Mouse (Mus musculus): Measurements from ENCODE around the gene Smim14. TPM values are rescaled to one million over a fixed set of nuclear protein-coding genes. Genes with fewer than 3 reads are reported as not detected.

Gene Smim14
- polyA plus RNA-seq, 1 experiment = 72.3 TPM

DNA sequence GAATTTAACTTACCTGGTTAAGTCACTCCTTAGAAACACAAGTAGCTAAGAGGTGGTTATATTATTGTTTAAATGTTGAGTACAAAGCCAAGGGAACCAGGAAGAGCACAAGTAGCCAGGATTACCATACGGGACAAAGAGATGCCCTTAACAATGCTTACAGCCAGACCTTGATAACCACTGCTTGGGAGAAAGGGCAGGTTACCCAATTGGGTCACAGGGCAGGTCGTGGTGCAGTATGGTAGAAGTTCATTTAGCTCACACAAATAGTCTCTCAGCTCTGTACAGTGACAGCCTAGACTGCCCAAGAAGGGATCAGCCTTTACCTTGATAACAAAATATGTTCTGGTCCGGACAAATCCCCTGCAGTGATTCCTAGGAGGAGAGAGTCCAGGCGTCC, 88.0 kb downstream of the Smim14 start:
- WGBS = 80% methylated on average over 4 of the region's 4 CpGs
- H3K27me3 ChIP-seq (ENCODE audit: control insufficient read depth, insufficient read depth, low read length) = no peaks in the 10 kb centered on the region
- peaks cover 34% of the 10 kb centered on the region for H3K36me3 ChIP-seq (ENCODE audit: control insufficient read depth, insufficient read depth, low read length)
- H3K4me3 ChIP-seq (ENCODE audit: low read depth, low read length) = no peak overlapping the region
- H3K4me1 ChIP-seq (ENCODE audit: control insufficient read depth, insufficient read depth, insufficient read length, low read length) = no peaks in the 10 kb centered on the region
- TF ChIP-seq CTCF (IDR thresholded peaks at IDR 0.05; ENCODE audit: extremely low read depth, insufficient read length, insufficient replicate concordance, low read depth, low read length) = no peak
- TF ChIP-seq POLR2A (IDR thresholded peaks at IDR 0.05; ENCODE audit: low read depth, low read length) = no peak
- H3K27ac ChIP-seq (ENCODE audit: insufficient read depth, low read depth, low read length) = no peak overlapping the region

DNA sequence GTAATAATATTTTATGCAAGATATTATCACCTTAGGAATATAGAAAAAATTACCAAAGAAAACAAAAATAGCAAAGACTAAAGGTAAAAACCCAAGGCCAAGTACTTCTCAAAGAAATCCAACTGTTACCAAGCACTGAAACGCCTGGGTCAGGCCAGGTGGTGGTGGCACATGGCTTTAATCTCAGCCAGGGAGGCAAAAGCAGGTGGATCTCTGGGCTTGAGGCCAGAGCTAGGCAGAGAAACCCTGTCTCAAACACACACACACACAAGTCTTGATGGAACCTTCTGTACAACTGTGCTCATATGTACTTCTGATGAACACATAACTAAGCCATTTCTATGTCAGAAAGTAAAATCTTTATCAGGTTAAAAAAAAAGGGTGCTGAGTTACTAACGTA, 89.2 kb downstream of the Smim14 start:
- no peaks in the 10 kb centered on the region for H3K27me3 ChIP-seq (ENCODE audit: control insufficient read depth, insufficient read depth, low read length)
- H3K4me3 ChIP-seq (ENCODE audit: low read depth, low read length) = no peak overlapping the region
- H3K27ac ChIP-seq (ENCODE audit: insufficient read depth, low read depth, low read length) = no peak overlapping the region
- WGBS = 67% methylated on average over 2 of the region's 2 CpGs
- peaks cover 32% of the 10 kb centered on the region for H3K36me3 ChIP-seq (ENCODE audit: control insufficient read depth, insufficient read depth, low read length)
- no peaks in the 10 kb centered on the region for H3K4me1 ChIP-seq (ENCODE audit: control insufficient read depth, insufficient read depth, insufficient read length, low read length)
- TF ChIP-seq CTCF (IDR thresholded peaks at IDR 0.05; ENCODE audit: extremely low read depth, insufficient read length, insufficient replicate concordance, low read depth, low read length) = no peak
- no peak for TF ChIP-seq POLR2A (IDR thresholded peaks at IDR 0.05; ENCODE audit: low read depth, low read length)

DNA sequence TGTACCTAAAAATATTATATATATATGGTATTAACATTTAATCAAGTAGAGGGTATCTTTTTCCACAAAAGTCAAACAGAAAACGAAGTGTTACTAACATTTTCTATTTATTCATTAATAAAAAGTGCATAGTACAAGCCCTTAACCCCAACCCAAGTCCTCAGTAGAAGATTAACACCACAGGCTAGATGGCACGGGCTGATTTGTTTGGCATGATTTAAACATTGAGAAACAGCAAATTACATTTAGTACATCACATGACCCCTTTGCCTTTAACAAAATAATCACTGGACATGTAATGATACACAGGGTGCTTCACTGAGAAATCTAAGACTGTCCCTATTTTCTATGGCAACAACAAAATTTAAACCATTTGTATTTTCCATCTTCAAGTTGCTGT, 90.2 kb downstream of the Smim14 start:
- Histone ChIP-seq H3K4me1 (ENCODE audit: control insufficient read depth, insufficient read depth, insufficient read length, low read length) (no peaks in the 10 kb centered on the region), H3K27me3 (ENCODE audit: control insufficient read depth, insufficient read depth, low read length) (no peaks in the 10 kb centered on the region), H3K27ac (ENCODE audit: insufficient read depth, low read depth, low read length) (no peak overlapping the region), H3K36me3 (ENCODE audit: control insufficient read depth, insufficient read depth, low read length) (peaks cover 28% of the 10 kb centered on the region), H3K4me3 (ENCODE audit: low read depth, low read length) (no peak overlapping the region)
- TF ChIP-seq CTCF (IDR thresholded peaks at IDR 0.05; ENCODE audit: extremely low read depth, insufficient read length, insufficient replicate concordance, low read depth, low read length) = no peak
- TF ChIP-seq POLR2A (IDR thresholded peaks at IDR 0.05; ENCODE audit: low read depth, low read length) = no peak
- 78% methylated on average over 2 of the region's 2 CpGs for WGBS

DNA sequence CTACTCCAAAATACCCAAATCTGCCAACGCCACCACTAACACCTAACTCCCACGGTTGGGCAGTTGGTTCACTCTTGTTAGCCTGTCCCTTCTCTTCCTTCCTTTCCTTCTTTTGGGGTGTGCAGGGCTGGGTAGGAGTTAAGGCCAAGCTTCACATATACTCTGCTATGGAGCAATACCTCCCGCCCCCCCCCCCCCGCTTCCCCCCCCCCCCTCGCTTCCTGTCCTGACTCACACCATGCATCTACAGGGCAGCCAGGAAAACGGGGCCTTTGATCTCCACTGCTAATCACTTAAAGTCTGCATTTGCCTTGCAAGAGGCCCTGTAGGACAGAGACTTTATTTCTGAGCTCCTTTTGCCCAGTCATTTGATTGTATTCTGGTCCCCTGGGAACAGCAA, 92.0 kb downstream of the Smim14 start:
- peaks cover 16% of the 10 kb centered on the region for H3K36me3 ChIP-seq (ENCODE audit: control insufficient read depth, insufficient read depth, low read length)
- 48% methylated on average over 3 of the region's 6 CpGs for WGBS
- no peak overlapping the region for H3K4me3 ChIP-seq (ENCODE audit: low read depth, low read length)
- no peaks in the 10 kb centered on the region for H3K27me3 ChIP-seq (ENCODE audit: control insufficient read depth, insufficient read depth, low read length)
- TF ChIP-seq POLR2A (IDR thresholded peaks at IDR 0.05; ENCODE audit: low read depth, low read length) (no peak), CTCF (IDR thresholded peaks at IDR 0.05; ENCODE audit: extremely low read depth, insufficient read length, insufficient replicate concordance, low read depth, low read length) (no peak)
- H3K4me1 ChIP-seq (ENCODE audit: control insufficient read depth, insufficient read depth, insufficient read length, low read length) = no peaks in the 10 kb centered on the region
- H3K27ac ChIP-seq (ENCODE audit: insufficient read depth, low read depth, low read length) = no peak overlapping the region

DNA sequence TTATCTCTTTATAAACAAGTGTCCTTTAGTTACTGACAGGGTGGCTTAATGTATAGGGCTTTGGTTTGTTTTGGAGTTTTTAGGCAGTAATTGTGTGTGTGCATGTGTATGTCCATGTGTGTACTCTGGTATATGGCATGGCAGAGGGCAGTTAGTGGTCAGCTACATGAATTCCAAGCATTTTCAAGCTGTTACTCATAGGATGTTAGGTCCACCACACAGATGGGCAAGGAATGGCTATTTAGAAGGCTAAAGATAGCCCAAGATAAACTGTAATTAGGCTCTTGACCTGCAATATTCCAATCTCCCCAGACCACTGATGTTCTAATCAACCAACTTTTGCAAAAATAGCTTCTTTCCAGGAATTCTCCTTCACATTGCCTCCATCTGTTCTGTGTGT, 98.9 kb downstream of the Smim14 start:
- no peak overlapping the region for H3K27ac ChIP-seq (ENCODE audit: insufficient read depth, low read depth, low read length)
- no peaks in the 10 kb centered on the region for H3K27me3 ChIP-seq (ENCODE audit: control insufficient read depth, insufficient read depth, low read length)
- TF ChIP-seq CTCF (IDR thresholded peaks at IDR 0.05; ENCODE audit: extremely low read depth, insufficient read length, insufficient replicate concordance, low read depth, low read length) (no peak), POLR2A (IDR thresholded peaks at IDR 0.05; ENCODE audit: low read depth, low read length) (no peak)
- H3K4me1 ChIP-seq (ENCODE audit: control insufficient read depth, insufficient read depth, insufficient read length, low read length) = peaks cover 2% of the 10 kb centered on the region
- H3K36me3 ChIP-seq (ENCODE audit: control insufficient read depth, insufficient read depth, low read length) = no peaks in the 10 kb centered on the region
- no peak overlapping the region for H3K4me3 ChIP-seq (ENCODE audit: low read depth, low read length)

DNA sequence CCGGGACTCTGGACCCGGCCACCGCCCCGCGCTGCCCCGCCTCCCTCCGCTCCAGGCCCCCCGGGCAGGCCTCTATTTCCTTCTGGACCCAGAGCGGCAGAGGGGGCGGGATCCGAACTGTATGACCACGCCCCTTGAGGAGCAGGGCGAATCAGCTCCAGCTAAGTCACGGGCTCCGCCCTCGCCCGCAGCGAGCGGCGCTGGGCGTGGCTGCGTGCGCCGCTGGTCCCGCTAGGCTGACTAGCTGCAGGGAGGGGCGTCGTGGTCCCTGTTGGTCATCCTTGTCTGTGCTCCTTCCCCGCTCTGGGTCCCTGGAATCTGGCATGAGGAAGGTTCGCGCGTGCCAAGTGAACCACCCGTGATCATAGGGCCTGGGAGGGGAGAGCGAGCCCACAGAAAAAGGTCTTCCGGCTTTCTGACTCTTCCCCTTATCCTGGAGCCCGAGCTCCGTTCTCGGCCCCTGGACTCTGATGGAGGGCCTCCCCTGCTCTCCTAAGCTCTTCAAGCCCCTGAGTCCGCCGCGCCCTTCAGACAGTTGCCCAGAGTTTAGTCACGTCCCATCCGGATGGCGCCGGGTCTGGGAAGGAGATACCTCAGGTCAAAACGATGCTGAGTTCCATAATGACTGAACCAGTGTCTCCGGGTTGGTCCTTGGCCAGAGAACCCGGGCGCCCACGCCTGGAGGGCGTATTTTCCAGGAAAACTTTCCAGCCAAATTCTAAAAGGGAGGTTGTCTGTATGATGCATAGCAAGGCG, 101.0 kb downstream of the Smim14 start, which contains the start of gene Ugdh:
Ugdh (minus strand) TSS at position 144 of the 756 bp plus-strand sequence.
- Histone ChIP-seq H3K36me3 (ENCODE audit: control insufficient read depth, insufficient read depth, low read length) (no peaks in the 10 kb centered on the region), H3K4me3 (ENCODE audit: low read depth, low read length) (peak within 1 kb of the TSS; percentile 73), H3K27me3 (ENCODE audit: control insufficient read depth, insufficient read depth, low read length) (no peaks in the 10 kb centered on the region), H3K4me1 (ENCODE audit: control insufficient read depth, insufficient read depth, insufficient read length, low read length) (peaks cover 3% of the 10 kb centered on the region), H3K27ac (ENCODE audit: insufficient read depth, low read depth, low read length) (peak within 1 kb of the TSS; percentile 71)
- under 1% methylated on average over 51 of the region's 51 CpGs for whole genome bisulfite sequencing
- TF ChIP-seq POLR2A (IDR thresholded peaks at IDR 0.05; ENCODE audit: low read depth, low read length) = no peak; the same call in none of the 2 replicates
- TF ChIP-seq CTCF (IDR thresholded peaks at IDR 0.05; ENCODE audit: extremely low read depth, insufficient read length, insufficient replicate concordance, low read depth, low read length) = no peak

DNA sequence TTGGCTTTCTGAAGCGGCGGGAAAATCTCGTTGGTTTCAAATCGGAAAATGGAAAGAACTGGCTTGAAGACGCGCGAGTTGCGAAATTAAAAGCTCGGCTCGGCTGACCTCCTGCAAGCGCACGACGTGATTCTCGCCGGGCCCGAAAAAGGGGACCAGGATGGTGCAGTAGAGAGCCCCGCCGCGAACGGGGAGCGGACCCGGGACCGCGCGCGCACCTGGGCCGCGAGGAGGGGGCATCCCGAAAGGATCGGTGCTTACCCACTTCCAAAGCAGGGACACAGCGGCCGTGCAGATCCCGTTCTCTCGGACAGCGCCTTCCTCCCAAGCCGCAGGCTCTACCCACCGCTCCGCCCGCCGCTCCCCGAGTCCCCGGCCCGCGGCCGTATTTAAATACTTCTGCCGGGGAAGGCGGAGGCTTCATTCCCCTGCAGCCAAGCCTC, 101.6 kb downstream of the Smim14 start:
- TF ChIP-seq POLR2A (IDR thresholded peaks at IDR 0.05; ENCODE audit: low read depth, low read length) = peak; percentile 94
- TF ChIP-seq CTCF (IDR thresholded peaks at IDR 0.05; ENCODE audit: extremely low read depth, insufficient read length, insufficient replicate concordance, low read depth, low read length) = no peak
- H3K27me3 ChIP-seq (ENCODE audit: control insufficient read depth, insufficient read depth, low read length) = no peaks in the 10 kb centered on the region
- peak overlapping the region; percentile 55 for H3K27ac ChIP-seq (ENCODE audit: insufficient read depth, low read depth, low read length)
- H3K4me3 ChIP-seq (ENCODE audit: low read depth, low read length) = peak overlapping the region; percentile 73
- H3K36me3 ChIP-seq (ENCODE audit: control insufficient read depth, insufficient read depth, low read length) = no peaks in the 10 kb centered on the region
- H3K4me1 ChIP-seq (ENCODE audit: control insufficient read depth, insufficient read depth, insufficient read length, low read length) = peaks cover 6% of the 10 kb centered on the region
- whole genome bisulfite sequencing = under 1% methylated on average over 45 of the region's 47 CpGs
